Mouse (Mus musculus) kidney, adult 8-10 months (tissue): Measurements from ENCODE around the gene Fam160b1.
A peak's percentile ranks its signal among the peaks of the same experiment; 100 is the strongest.

Experiments used
- DNase-seq, 2 experiments: peaks; one replicate each; pipeline ENCODE4 v3.0.0; 2022

Fam160b1 gene

GRCm38 (mm10) chr19:57427756-57428438 lies 67.4 kb downstream of the Fam160b1 start:
- no peak for DNase-seq

GRCm38 (mm10) chr19:57428641-57429040 lies 68.2 kb downstream of the Fam160b1 start:
- DNase-seq = no peak

DNA sequence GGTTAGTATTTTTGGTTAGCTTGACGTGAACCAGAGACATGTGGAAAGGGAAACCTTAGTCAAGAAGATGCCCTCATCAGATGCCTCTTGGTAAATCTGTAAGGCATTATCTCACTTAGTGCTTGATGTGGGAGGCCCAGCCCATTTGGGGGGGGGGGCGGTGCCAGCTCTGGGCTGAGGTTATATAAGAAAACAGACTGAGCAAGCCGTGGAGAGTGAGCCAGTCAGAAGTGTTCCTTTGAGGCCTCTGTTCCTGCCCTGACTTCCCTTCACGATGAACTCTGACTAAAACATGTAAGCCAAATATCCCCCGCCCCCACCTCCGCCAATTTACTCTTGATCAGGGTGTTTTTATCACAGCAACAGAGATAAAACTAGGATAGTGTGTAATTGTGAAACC lies 69.4 kb downstream of the Fam160b1 start:
- DNase-seq = no peak

DNA sequence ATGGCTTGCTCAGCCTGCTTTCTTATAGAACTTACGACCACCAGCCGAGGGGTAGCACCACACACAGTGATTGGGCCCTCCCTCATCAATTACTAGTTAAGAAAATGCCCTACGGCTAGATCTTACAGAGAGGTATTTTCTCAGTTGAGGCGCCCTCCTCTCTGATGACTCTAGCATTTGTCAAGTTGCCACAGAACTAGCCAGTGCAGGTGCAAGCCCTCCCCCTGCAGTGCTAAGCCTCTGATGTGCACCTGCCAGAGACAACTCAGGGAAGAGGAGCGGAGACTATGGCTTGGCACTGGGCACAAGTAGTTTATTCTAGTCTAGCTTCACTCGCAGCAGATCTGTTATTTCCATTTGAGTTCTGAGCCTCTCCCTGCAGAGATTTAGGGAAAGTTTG lies 71.0 kb downstream of the Fam160b1 start:
- no peak for DNase-seq

GRCm38 (mm10) chr19:57434024-57434423 lies 73.5 kb downstream of the Fam160b1 start:
- DNase-seq = no peak

- DNase-seq = peak; percentile 21 to 24
Measured at GRCm38 (mm10) chr19:57436586-57437021, 76.1 kb downstream of the Fam160b1 start.

DNA sequence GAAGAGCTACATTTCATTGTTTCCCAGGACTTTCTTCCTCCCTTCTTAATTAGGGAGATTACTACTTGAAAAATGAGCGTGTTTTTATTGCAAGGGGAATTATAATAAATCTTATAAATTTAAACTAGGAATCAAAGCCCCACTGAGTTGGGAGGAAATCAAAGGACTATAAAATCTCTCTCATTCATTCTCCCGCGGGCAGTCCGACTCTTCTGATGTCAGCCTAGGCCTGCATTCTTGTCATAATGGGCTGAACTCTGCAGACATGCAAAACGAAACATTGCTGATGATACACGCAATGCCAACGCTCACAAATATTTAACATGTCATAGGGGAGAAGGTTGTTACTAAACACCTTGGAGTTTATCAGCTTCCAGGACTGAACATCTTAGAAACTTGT lies 76.6 kb downstream of the Fam160b1 start:
- DNase-seq = no peak
